Mouse (Mus musculus): ENCODE results near the gene Ddx27.

DNA sequence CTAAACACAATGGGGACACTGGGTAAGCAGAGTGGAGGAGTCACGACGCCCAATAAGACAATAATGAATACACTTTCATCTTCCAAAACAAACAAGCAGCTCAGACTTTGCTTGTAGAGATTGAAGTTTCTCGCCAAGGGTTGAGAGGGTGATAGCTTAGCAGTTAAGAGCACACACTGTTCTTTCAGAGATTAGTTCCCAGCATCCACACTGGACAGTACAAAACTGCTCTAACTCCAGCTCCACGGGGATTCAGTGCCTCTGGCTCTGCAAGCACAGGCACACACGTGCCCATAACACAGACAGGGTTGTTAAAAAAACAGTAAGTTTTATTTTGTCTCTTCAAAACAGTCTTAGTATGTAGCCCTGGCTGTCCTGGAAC is 41.9 kb downstream of the Ddx27 start:
- TF ChIP-seq CTCF (IDR thresholded peaks at IDR 0.05; ENCODE audit: low read depth, low read length) (no peak), POLR2A (IDR thresholded peaks at IDR 0.05; ENCODE audit: extremely low read depth, insufficient read depth, low read length) (no peak)

Data from liver, adult 2 months (tissue).